8 mouse cellular contexts compared by ENCODE assay signal in the genomic region with DNA sequence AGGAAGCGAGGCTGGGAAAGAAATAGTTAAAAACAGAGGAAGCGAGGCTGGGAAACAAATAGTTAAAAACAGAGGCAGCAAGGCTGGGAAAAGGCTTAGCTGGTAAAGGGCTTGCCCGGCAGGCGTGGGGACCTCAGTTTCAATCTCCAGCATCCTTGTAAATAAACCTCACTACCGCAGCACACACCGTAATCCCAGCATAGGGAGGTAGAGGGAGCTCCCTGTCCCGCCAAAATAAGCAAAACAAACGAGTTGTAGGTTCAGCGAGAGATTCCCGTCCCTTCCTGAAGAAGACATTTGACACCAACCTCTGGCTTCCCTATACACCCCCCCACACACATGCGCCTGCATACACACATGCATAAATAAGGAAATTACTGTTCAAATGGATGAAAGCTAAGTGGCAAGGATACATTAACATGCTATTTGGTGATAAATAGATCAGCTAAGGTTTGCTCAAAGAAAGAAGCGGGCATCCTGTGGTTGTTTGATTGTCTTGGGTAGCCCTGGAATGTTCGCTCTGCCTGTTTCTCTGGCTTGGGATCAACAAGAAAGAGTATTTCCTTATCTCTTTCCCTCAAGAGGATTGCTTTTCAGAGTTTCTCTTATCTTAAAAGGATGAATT. TPM values are rescaled to one million over a fixed set of nuclear protein-coding genes. Genes with fewer than 3 reads are reported as not detected.
DNase-seq lines count a peak whose midpoint lies in the region; ATAC-seq and TF ChIP-seq lines count a peak whose summit lies in the region.

No protein-coding gene starts in this region.

- no peaks in the 10 kb centered on the region for H3K27me3 ChIP-seq in E14TG2a.4 (ENCODE audit: insufficient read depth, low read length)
- H3K27me3 ChIP-seq in forebrain, embryonic 13.5 days: no peaks in the 10 kb centered on the region
- H3K27me3 ChIP-seq in intestine, postnatal 0 days (replicated peaks; ENCODE audit: control insufficient read depth, insufficient read depth, low read length): no peaks in the 10 kb centered on the region
- H3K27me3 ChIP-seq in midbrain, embryonic 10.5 days (ENCODE audit: low read depth, poor library complexity, severe bottlenecking): no peaks in the 10 kb centered on the region; the same call in 1 of the 2 replicates

- H3K4me3 ChIP-seq in E14TG2a.4 (replicated peaks; ENCODE audit: low read length): no peak overlapping the region
- H3K4me3 ChIP-seq in forebrain, embryonic 13.5 days: peak overlapping the region; percentile 29
- peak overlapping the region; percentile 16; the same call in 1 of the 2 replicates for H3K4me3 ChIP-seq in intestine, postnatal 0 days (ENCODE audit: low read depth, low read length)
- peak overlapping the region; percentile 43 for H3K4me3 ChIP-seq in midbrain, embryonic 10.5 days

- peaks cover 22% of the 10 kb centered on the region for H3K9me3 ChIP-seq in E14TG2a.4 (ENCODE audit: low read length)
- H3K9me3 ChIP-seq in forebrain, embryonic 13.5 days (replicated peaks): no peaks in the 10 kb centered on the region
- no peaks in the 10 kb centered on the region for H3K9me3 ChIP-seq in intestine, postnatal 0 days (ENCODE audit: control insufficient read depth)
- no peaks in the 10 kb centered on the region for H3K9me3 ChIP-seq in midbrain, embryonic 10.5 days (replicated peaks)

- H3K4me2 ChIP-seq in forebrain, embryonic 13.5 days: peak overlapping the region; percentile 53
- H3K4me2 ChIP-seq in intestine, postnatal 0 days (replicated peaks; ENCODE audit: low read depth): peak overlapping the region; percentile 49

- H3K36me3 ChIP-seq in E14TG2a.4 (ENCODE audit: insufficient read depth, low read length): no peaks in the 10 kb centered on the region
- H3K36me3 ChIP-seq in forebrain, embryonic 13.5 days (ENCODE audit: poor library complexity, severe bottlenecking): no peaks in the 10 kb centered on the region
- H3K36me3 ChIP-seq in intestine, postnatal 0 days (ENCODE audit: control insufficient read depth, insufficient read depth): no peaks in the 10 kb centered on the region
- no peaks in the 10 kb centered on the region for H3K36me3 ChIP-seq in midbrain, embryonic 10.5 days

- DNase-seq in adrenal gland, postnatal 10 days: peak; percentile 18
- no peak for DNase-seq in adrenal gland, postnatal 4 days (ENCODE audit: low spot score in 2 of 2)
- peak; percentile 34 for DNase-seq in midbrain, embryonic 10.5 days (ENCODE audit: low spot score)
- no peak for DNase-seq in layer of hippocampus, adult 8-10 months (ENCODE audit: low spot score in 2 of 2)
- DNase-seq in layer of hippocampus, adult 9-10 months (ENCODE audit: low spot score): no peak

- ATAC-seq in forebrain, embryonic 13.5 days: 0 out of 2 replicates have a peak, but pooled peaks have one; percentile 48
- ATAC-seq in intestine, postnatal 0 days: 0 out of 2 replicates have a peak, but pooled peaks have one; percentile 8

- 0 out of 2 replicates have a peak, but pooled peaks have one; percentile 8 for TF ChIP-seq CTCF in E14TG2a.4 (conservative IDR thresholded peaks at IDR 0.05; ENCODE audit: low read length)
- peak; percentile 72 for TF ChIP-seq CTCF in intestine, postnatal 0 days (IDR thresholded peaks at IDR 0.05; ENCODE audit: low read depth)

- 13% methylated on average over 13 of the region's 13 CpGs for WGBS in forebrain, embryonic 13.5 days
- WGBS in intestine, postnatal 0 days: 11% methylated on average over 13 of the region's 13 CpGs
- WGBS in midbrain, embryonic 10.5 days: 21% methylated on average over 13 of the region's 13 CpGs

- peak overlapping the region; percentile 35 for H3K9ac ChIP-seq in forebrain, embryonic 13.5 days
- no peak overlapping the region for H3K9ac ChIP-seq in intestine, postnatal 0 days (ENCODE audit: low read depth, low read length)

- H3K4me1 ChIP-seq in E14TG2a.4 (replicated peaks; ENCODE audit: low read depth, low read length): no peaks in the 10 kb centered on the region
- peaks cover 6% of the 10 kb centered on the region for H3K4me1 ChIP-seq in forebrain, embryonic 13.5 days
- H3K4me1 ChIP-seq in intestine, postnatal 0 days (replicated peaks; ENCODE audit: control insufficient read depth, insufficient read depth, low read length): peaks cover 8% of the 10 kb centered on the region; the same call in 1 of the 2 replicates
- peaks cover 12% of the 10 kb centered on the region; the same call in 1 of the 2 replicates for H3K4me1 ChIP-seq in midbrain, embryonic 10.5 days

- H3K27ac ChIP-seq in forebrain, embryonic 13.5 days: no peak overlapping the region
- H3K27ac ChIP-seq in intestine, postnatal 0 days (ENCODE audit: low read depth, low read length): no peak overlapping the region; the same call in 1 of the 2 replicates
- H3K27ac ChIP-seq in midbrain, embryonic 10.5 days (replicated peaks): 0 out of 2 replicates have a peak overlapping the region, but pooled peaks have one; percentile 9

RNA-seq across cellular contexts. Expression of a gene that starts 14.2 kb away (rescaled TPM):
- under 1 TPM; 0.51 TPM for total RNA-seq in adrenal gland, postnatal 10 days (2021)
- under 1 TPM in 1 of 2 experiments, not detected in 1; 0.17 TPM for total RNA-seq in adrenal gland, postnatal 4 days (2021)
- 0.09 TPM in 1 of 2 replicates, not detected in the other for polyA plus RNA-seq in forebrain, embryonic 13.5 days (2015; fragmentation: Nextera tagmentation; extraction: Ambion mirVana)
- 61.6 and 75.4 TPM in 2 replicates for polyA plus RNA-seq in intestine, postnatal 0 days (2015; fragmentation: Nextera tagmentation; extraction: Ambion mirVana)
- 0.06 TPM in 1 of 2 replicates, not detected in the other for polyA plus RNA-seq in midbrain, embryonic 10.5 days (2016; fragmentation: Nextera tagmentation; extraction: Ambion mirVana)
- total RNA-seq in layer of hippocampus, adult 8-10 months (2022): under 1 TPM; 0.25 to 0.41 (median 0.27) TPM

RNA-seq across cellular contexts. Expression of a gene that starts 25.2 kb away (rescaled TPM):
- total RNA-seq in adrenal gland, postnatal 10 days (2021): 100 to 1,000 TPM; 475 to 479 TPM
- total RNA-seq in adrenal gland, postnatal 4 days (2021): 100 to 1,000 TPM; 226 to 243 TPM
- 124 and 126 TPM in 2 replicates for polyA plus RNA-seq in forebrain, embryonic 13.5 days (2015; fragmentation: Nextera tagmentation; extraction: Ambion mirVana)
- polyA plus RNA-seq in intestine, postnatal 0 days (2015; fragmentation: Nextera tagmentation; extraction: Ambion mirVana): 115 and 124 TPM in 2 replicates
- polyA plus RNA-seq in midbrain, embryonic 10.5 days (2016; fragmentation: Nextera tagmentation; extraction: Ambion mirVana): 136 and 137 TPM in 2 replicates
- total RNA-seq in layer of hippocampus, adult 8-10 months (2022): 100 to 1,000 TPM in 3 of 4 experiments, 10 to 100 TPM in 1; 95.7 to 114 (median 110) TPM

Comparison
In these comparisons a context has a peak if more than half of its experiments do, and no peak if none do; other contexts are left out.
1. DNase-seq: peak in adrenal gland, postnatal 10 days (single experiment) and midbrain, embryonic 10.5 days (single experiment); none in adrenal gland, postnatal 4 days (0 of 2), layer of hippocampus, adult 8-10 months (0 of 2) and layer of hippocampus, adult 9-10 months (single experiment).